Mouse (Mus musculus) bone marrow, adult 2 months (tissue): ENCODE results near the gene Adgrf5.

ENCODE experiments used
- CTCF ChIP-seq: fragments of 200-500 bp; IDR thresholded peaks from 2 replicates; pipeline ENCODE4 v1.5.1; 2011; ENCODE audit warnings: low read length, control low read depth; ENCODE audit not compliant: control insufficient read depth, insufficient read depth
- POLR2A ChIP-seq: fragments of 200-500 bp; IDR thresholded peaks from 2 replicates; pipeline ENCODE4 v1.6.1; 2011; ENCODE audit warnings: low read depth, mild to moderate bottlenecking, control low read depth, low read length, borderline replicate concordance; ENCODE audit not compliant: control insufficient read depth

DNA sequence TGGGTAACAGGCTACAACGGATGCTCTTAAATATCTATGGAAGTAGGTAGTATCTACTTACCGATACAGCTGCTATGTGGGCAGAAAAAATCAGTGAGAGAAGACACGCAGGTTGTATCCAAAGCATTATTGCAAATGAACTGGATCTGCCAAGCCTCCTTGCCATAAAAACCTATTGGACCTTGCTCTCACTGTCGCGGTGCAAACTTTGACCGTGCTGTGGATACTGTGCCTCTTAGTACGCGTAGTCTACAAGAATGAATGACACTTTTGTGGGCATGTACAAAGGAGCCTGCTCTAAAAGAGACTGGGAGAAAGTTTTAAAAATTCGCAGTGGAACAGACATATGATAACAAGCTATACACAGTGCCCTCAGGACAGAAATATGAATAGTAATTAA is 142.3 kb downstream of the Adgrf5 start, which contains the start of gene Mep1a:
- no peak for TF ChIP-seq CTCF
- no peak for TF ChIP-seq POLR2A
